Comparison of ENCODE assay signal across 8 mouse cellular contexts in the genomic region with DNA sequence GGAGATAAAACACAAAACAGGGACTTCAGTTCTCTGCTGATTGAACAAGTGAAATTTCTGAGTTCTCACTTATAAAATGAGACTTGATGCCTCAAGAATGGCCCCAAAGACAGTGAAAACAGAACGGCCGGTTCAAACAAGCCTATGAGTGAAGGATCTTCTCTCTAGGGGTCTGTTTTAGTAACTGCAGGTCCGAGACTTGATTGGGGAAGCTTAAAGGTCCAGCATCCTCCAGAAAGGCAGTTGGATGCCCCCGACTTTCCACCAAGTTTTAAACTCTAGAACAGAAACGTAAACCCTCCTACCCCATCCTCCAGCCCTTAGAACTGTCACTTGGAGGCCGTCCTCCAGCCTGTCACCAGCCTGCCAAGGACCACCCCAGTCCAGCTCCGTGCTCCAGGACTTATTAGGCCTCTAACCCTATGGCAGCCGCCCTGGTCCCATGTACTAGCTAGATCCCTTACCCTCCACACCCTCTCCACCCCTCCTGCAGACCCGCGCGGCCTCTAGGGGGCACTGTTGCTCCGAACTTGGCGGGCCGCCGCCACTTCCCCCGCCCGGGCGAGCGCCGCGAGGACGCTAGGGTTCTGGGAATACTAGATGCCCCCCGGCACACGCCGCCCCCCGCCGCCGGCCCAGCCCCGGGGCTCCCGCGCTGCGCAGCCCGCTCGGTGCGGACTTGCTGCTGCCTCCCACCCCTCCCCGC. TPM values are rescaled to one million over a fixed set of nuclear protein-coding genes. Genes with fewer than 3 reads are reported as not detected.
A peak's percentile ranks its signal among the peaks of the same experiment; 100 is the strongest.
DNase-seq lines count a peak whose midpoint lies in the region; ATAC-seq lines count a peak whose summit lies in the region.

No protein-coding gene starts in this region.

- no peaks in the 10 kb centered on the region for H3K4me1 ChIP-seq in brown adipose tissue, adult 24 weeks (ENCODE audit: control insufficient read depth, insufficient read depth, insufficient read length, low read length)
- peaks cover 17 to 33% of the 10 kb centered on the region in 2 experiments for H3K4me1 ChIP-seq in heart, embryonic 14.5 days (ENCODE audit: control insufficient read depth in 2 of 2, insufficient read depth in 2 of 2, low read length in 2 of 2)
- peaks cover 47% of the 10 kb centered on the region for H3K4me1 ChIP-seq in liver, embryonic 13.5 days (replicated peaks)
- H3K4me1 ChIP-seq in stomach, embryonic 14.5 days (ENCODE audit: control insufficient read depth, insufficient read depth, low read length), result peaks cover 41% of the 10 kb centered on the region

- H3K36me3 ChIP-seq in heart, embryonic 14.5 days (ENCODE audit: control insufficient read depth, insufficient read depth, low read length), result no peaks in the 10 kb centered on the region
- no peaks in the 10 kb centered on the region for H3K36me3 ChIP-seq in liver, embryonic 13.5 days
- H3K36me3 ChIP-seq in stomach, embryonic 14.5 days (ENCODE audit: control insufficient read depth, insufficient read depth, low read length), result no peaks in the 10 kb centered on the region

- H3K27me3 ChIP-seq in heart, embryonic 14.5 days (ENCODE audit: control insufficient read depth, insufficient read depth, low read length), result no peaks in the 10 kb centered on the region
- H3K27me3 ChIP-seq in liver, embryonic 13.5 days, result 0 out of 2 replicates have a peak, but pooled peaks cover 4% of the 10 kb centered on the region
- H3K27me3 ChIP-seq in stomach, embryonic 14.5 days (ENCODE audit: control insufficient read depth, insufficient read depth, low read length), result no peaks in the 10 kb centered on the region

- peak; percentile 95 for DNase-seq in kidney, postnatal 14 days
- peak; percentile 91 for DNase-seq in liver, embryonic 13.5 days
- DNase-seq in natural killer cell, adult 2 months (ENCODE audit: low spot score in 2 of 2), result peak; percentile 87 to 92

- H3K9ac ChIP-seq in heart, embryonic 14.5 days (ENCODE audit: low read length), result peak overlapping the region; percentile 82
- H3K9ac ChIP-seq in liver, embryonic 13.5 days, result peak overlapping the region; percentile 87
- H3K9ac ChIP-seq in stomach, embryonic 14.5 days (replicated peaks; ENCODE audit: low read depth, low read length), result peak overlapping the region; percentile 74

- H3K4me2 ChIP-seq in heart, embryonic 14.5 days (ENCODE audit: low read length), result peak overlapping the region; percentile 98
- peak overlapping the region; percentile 100 for H3K4me2 ChIP-seq in liver, embryonic 13.5 days
- peak overlapping the region; percentile 99 for H3K4me2 ChIP-seq in stomach, embryonic 14.5 days (replicated peaks; ENCODE audit: low read depth, low read length)

- H3K4me3 ChIP-seq in brown adipose tissue, adult 24 weeks (ENCODE audit: insufficient read depth, low read depth, low read length), result peak overlapping the region; percentile 65
- peak overlapping the region; percentile 70 to 73 for H3K4me3 ChIP-seq in heart, embryonic 14.5 days (ENCODE audit: control insufficient read depth in 1 of 2, insufficient read depth in 1 of 2, low read depth in 1 of 2, low read length in 2 of 2)
- peak overlapping the region; percentile 77 for H3K4me3 ChIP-seq in liver, embryonic 13.5 days (replicated peaks)
- H3K4me3 ChIP-seq in stomach, embryonic 14.5 days (ENCODE audit: low read depth, low read length), result peak overlapping the region; percentile 59

- 2% methylated on average over 36 of the region's 36 CpGs for WGBS in heart, embryonic 14.5 days
- WGBS in liver, embryonic 13.5 days (ENCODE audit: insufficient replicate concordance), result 3% methylated on average over 36 of the region's 36 CpGs
- WGBS in stomach, embryonic 14.5 days, result 3% methylated on average over 36 of the region's 36 CpGs

- no peak overlapping the region for H3K27ac ChIP-seq in brown adipose tissue, adult 24 weeks (replicated peaks; ENCODE audit: low read depth, low read length)
- peak overlapping the region; percentile 92 to 94 for H3K27ac ChIP-seq in heart, embryonic 14.5 days (replicated peaks in 1 of 2; ENCODE audit: control insufficient read depth in 1 of 2, insufficient read depth in 1 of 2, low read depth in 2 of 2, low read length in 2 of 2)
- H3K27ac ChIP-seq in liver, embryonic 13.5 days, result peak overlapping the region; percentile 87
- peak overlapping the region; percentile 99 for H3K27ac ChIP-seq in stomach, embryonic 14.5 days (ENCODE audit: low read length)

- no peaks in the 10 kb centered on the region for H3K9me3 ChIP-seq in heart, embryonic 14.5 days (ENCODE audit: control insufficient read depth, low read length)
- H3K9me3 ChIP-seq in liver, embryonic 13.5 days (replicated peaks), result no peaks in the 10 kb centered on the region
- no peaks in the 10 kb centered on the region for H3K9me3 ChIP-seq in stomach, embryonic 14.5 days (ENCODE audit: control insufficient read depth, low read depth, low read length)

- ATAC-seq in CD4-positive, CD25-positive, alpha-beta regulatory T cell, adult 4 months, result peak; percentile 74
- ATAC-seq in erythroid progenitor cell, adult 5-6 weeks (replicated peaks; ENCODE audit: low FRiP score, poor library complexity, severe bottlenecking), result peak; percentile 89
- peak; percentile 79 for ATAC-seq in heart, embryonic 14.5 days (ENCODE audit: insufficient number of reproducible peaks, insufficient read depth, low FRiP score, low read depth)
- peak; percentile 91 for ATAC-seq in liver, embryonic 13.5 days (ENCODE audit: low read depth)
- ATAC-seq in stomach, embryonic 14.5 days (ENCODE audit: insufficient number of reproducible peaks, insufficient read depth, low FRiP score, low read depth), result peak; percentile 86

RNA-seq across cellular contexts. Expression of gene Acot11, which starts 33.9 kb away (rescaled TPM):
- polyA plus RNA-seq in CD4-positive, CD25-positive, alpha-beta regulatory T cell, adult 4 months (2017; shearing (Covaris generic)), result 10 to 100 TPM in 1 of 2 experiments, 1 to 10 TPM in 1; 2.5 to 10.2 TPM
- 278 and 386 TPM in 2 replicates for polyA plus RNA-seq in brown adipose tissue, adult 24 weeks (2012; ENCODE audit: insufficient read depth, insufficient read length, missing spikeins)
- total RNA-seq in erythroid progenitor cell, adult 5-6 weeks (2015; ENCODE audit: low replicate concordance), result 4.2 and 6.8 TPM in 2 replicates
- total RNA-seq in erythroid progenitor cell, adult 5-6 weeks (2017; ENCODE audit: low replicate concordance), result 4.5 and 5.3 TPM in 2 replicates
- polyA plus RNA-seq in heart, embryonic 14.5 days (2014; fragmentation: Nextera tagmentation; extraction: Ambion mirVana), result 5.0 and 6.0 TPM in 2 replicates
- 5.0 TPM in 2 replicates for polyA plus RNA-seq in liver, embryonic 13.5 days (2015; fragmentation: Nextera tagmentation; extraction: Ambion mirVana)
- 3.7 and 3.9 TPM in 2 replicates for polyA plus RNA-seq in stomach, embryonic 14.5 days (2014; fragmentation: Nextera tagmentation; extraction: Ambion mirVana)

Comparison
In these comparisons a context has a peak if more than half of its experiments do, and no peak if none do; other contexts are left out.
1. RNA of gene Acot11, which starts 33.9 kb away (polyA plus RNA-seq): 278 to 386 TPM in brown adipose tissue, adult 24 weeks; 2.5 to 10.2 TPM in CD4-positive, CD25-positive, alpha-beta regulatory T cell, adult 4 months, 5.0 to 6.0 TPM in heart, embryonic 14.5 days, 5.0 TPM in liver, embryonic 13.5 days and 3.7 to 3.9 TPM in stomach, embryonic 14.5 days; every median in the first group is over 10 times any median in the second.
2. Peak in every context shown above with its lines, with median percentiles within 50 percentile points of each other: ATAC-seq, H3K4me3 ChIP-seq, H3K4me2 ChIP-seq, H3K9ac ChIP-seq and DNase-seq.